Mouse (Mus musculus): ENCODE results near the gene Mfn1.

- TF ChIP-seq CTCF (IDR thresholded peaks at IDR 0.05; ENCODE audit: low read depth, low read length) (no peak), POLR2A (IDR thresholded peaks at IDR 0.05; ENCODE audit: extremely low read depth, insufficient read depth, low read length) (no peak)
Measured at GRCm38 (mm10) chr3:32537556-32537955, 8.3 kb downstream of the Mfn1 start.

All from liver, adult 2 months (tissue).